Mouse (Mus musculus): ENCODE results near the gene Pqbp1.

Pqbp1 gene

DNA sequence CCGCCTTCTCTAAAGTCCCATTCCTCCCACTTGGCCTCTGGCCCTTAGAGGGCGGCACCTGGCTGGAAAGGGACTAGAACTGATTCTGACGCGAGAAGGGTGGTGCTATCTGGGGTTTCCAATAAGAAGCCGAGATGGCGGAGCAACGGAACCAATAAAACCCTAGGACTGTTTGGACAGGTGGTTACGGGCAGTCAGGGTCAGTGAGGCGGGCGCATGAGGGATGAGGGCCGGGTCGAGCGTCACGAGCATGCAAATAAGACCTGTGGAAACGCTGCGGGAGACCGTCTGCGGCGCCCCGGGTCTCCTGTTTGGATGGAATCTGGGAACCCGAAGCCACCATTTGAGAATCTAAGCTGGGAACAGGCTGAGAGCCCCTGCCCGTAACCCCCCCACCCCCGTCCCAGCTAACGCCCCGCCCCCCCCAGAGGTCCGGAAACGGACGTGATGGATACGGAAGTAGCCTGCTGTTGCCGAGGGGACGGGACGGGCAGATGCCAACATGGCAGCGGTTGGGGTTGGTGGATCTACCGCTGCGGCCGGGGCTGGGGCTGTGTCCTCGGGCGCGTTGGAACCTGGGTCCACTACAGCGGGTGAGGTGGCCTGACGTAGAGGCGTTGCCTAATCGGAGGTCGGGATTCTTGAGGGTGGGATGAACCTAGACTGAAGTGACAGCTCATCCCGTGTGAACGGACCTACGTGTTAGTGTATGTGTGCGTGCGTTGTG, 15.1 kb downstream of the Pqbp1 start, which contains the start of gene Slc35a2:
Gene Slc35a2, plus strand, starts transcription at position 188 of the 727 bp plus-strand sequence.
- in situ Hi-C loops (cut with MboI; ENCODE audit: unreplicated experiment in 2 of 2) = no loop called here

DNA sequence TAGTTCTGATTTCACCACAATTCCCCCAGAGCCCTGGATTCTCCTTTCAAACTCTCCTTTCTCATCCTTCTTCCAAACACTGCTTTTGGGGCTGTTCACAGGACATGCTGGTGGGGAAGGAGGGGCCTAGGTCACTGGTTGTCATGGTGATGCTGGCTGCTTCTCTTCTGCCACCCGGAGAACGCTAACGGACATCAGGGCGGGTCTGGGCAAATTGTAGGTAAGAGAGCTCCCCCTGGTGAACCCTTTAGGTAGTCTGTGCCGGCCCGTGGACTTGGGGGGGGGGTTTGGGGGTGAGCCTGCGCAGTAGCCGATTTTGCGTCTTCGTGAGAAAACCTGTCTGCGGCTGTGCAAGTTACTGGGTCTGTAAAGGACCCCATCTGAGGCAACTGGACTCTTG, 19.2 kb downstream of the Pqbp1 start:
- in situ Hi-C loops (cut with MboI; ENCODE audit: unreplicated experiment in 2 of 2) = no loop called here

DNA sequence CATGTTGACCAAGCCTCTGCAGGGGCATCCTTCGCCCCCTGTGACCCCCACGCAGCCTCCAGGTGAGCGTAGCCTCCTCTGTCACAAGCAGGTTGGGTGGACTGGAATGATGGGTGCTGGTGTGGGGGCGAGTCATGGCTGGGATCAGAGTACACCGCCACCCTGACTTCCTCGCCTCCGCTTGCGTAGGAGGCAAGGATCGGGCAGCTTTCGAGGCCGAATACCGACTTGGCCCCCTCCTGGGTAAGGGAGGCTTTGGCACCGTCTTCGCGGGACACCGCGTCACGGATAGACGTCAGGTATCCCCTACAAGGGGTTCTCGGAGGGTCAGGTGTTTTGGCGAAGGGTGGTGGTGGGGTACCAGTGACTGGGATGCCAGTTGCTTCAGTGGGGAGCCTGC, 20.6 kb downstream of the Pqbp1 start:
- in situ Hi-C loops (cut with MboI; ENCODE audit: unreplicated experiment in 2 of 2) = no loop called here

DNA sequence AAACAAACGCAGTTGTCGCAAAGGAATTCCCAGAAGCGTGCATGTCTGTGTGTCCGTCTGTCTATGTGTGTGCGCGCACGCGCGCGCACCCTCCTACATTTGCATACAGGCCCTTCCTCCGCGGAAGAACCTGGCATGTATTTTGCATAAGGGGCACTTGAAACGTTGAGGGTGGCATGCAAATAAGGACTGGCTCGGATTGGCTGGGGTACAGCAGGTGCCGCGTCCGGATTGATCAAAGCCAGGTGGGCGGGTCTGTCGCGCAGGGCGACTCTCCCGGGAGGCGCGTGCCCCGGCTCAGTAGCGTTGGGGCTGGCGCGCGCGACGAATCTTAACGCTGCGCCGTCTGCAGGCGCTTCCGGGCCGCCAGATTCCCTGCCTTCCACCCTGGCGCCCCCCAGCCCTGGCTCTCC, 21.1 kb downstream of the Pqbp1 start, which contains the start of gene Pim2:
Gene Pim2, plus strand, starts transcription at position 256 of the 413 bp plus-strand sequence.
- in situ Hi-C loops (cut with MboI; ENCODE audit: unreplicated experiment in 2 of 2) = no loop called here

DNA sequence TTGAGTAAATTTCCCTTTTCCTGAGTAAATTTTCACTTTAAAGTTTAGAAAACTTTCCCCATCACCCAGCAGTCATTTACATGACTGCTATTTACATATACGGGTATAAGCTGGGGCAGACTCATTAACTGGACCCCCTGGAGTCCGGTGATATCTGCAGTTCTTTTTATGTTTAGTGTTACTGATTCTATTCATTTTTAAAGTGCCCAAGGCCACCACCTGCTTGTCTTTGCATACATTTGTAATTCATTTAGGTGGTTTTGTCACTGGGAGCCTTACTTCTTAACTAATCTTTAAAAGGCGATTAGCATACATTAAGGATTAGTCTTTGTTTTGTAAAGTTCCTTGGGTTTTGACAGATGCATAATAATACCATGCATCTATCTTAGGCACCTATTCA, 29.2 kb downstream of the Pqbp1 start:
- in situ Hi-C loops (cut with MboI; ENCODE audit: unreplicated experiment in 2 of 2) = no loop called here

DNA sequence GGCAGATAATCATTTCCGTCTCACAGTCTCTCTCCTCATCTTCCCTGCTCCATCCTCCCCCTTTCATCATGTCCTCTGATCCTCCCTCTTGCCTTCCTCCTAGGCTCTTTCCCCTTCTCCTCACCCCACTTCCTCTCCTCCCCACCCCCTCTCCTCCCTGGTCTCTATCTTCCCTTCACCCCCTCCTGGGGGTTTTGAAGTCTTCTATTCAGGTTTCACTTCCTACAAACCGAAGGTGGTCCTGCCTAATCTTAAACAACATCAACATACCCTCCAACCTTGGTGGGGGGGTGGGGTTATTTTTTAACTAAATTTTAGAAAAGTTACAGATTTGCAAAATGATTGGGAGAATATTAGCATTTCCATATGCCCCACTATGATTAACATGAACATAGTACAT, 30.6 kb downstream of the Pqbp1 start:
- in situ Hi-C loops (cut with MboI; ENCODE audit: unreplicated experiment in 2 of 2) = no loop called here

DNA sequence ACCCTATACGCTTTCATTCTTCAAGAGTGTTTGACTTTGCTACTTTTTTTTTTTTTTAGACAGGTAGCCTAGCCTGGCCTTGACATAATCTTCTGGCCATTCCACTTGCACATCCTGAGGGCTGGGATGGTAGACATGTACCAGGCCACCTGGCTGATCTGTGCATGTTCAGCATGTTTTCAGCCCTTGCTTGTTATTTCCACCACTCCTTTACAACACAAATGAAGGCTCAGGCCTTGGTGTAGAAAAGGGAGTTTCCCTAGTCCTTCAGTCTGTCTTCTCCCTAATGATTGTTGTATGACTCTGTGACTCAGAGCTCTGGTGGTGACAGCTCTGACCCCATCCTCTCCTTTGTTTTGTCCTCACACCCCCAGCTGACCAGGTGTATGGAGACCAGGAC, 31.9 kb downstream of the Pqbp1 start:
- in situ Hi-C loops (cut with MboI; ENCODE audit: unreplicated experiment in 2 of 2) = no loop called here

DNA sequence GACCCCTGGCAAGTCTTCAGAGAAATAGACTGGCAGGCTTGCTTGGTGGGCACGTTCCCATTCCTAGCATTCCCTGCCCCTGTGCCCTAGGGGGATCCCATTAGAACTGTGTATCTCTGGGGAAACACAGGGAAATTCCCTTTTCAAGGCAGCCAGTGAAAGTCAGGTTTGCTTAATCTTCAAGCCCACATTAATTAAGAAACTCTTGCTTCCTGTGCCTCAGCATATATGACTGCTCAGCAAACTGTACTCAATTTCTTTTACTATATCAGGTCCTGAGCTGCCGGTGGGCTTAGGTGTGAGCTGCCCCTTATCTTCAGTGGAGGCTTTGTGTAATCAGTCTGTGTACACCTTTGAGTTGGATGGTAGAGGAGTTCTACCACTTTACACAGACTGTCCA, 33.3 kb downstream of the Pqbp1 start:
- in situ Hi-C loops (cut with MboI; ENCODE audit: unreplicated experiment in 2 of 2) = no loop called here

DNA sequence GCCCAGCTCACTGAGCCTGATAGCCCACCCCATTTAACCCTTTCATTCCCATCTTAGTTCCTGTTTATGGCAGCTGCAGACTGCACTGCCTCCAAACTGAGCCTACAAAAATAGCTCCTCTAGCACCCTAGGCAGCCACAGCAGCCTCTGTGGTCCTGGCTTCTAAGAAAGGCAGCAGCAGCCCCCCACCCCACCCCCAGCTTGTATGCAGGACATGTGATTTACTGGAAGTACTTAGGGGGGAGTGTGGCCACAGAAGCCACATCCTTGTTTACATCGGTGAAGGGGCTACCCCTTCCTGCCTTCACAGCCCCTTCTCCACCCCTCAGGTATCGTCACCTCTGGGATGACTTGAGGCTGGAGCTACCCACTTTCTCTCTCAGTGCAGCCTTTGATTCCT, 33.7 kb downstream of the Pqbp1 start:
- in situ Hi-C loops (cut with MboI; ENCODE audit: unreplicated experiment in 2 of 2) = no loop called here

DNA sequence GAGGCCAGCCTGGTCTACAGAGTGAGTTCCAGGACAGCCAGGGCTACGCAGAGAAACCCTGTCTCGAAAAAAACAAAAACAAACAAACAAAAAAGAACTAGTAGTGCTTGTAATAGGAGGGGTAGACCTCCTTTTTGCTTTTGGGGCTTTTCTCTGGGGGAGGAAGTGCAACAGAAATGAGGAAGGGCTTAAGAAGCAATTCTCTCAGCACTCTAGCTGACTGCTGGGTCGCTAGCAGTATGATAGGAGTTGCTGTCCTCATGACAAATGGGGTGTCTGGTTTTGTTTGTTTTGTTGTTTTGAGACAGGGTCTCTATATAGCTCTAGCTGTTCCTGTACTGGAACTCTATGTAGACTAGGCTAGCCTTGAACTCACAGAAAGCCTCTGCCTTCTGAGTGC, 34.5 kb downstream of the Pqbp1 start:
- in situ Hi-C loops (cut with MboI; ENCODE audit: unreplicated experiment in 2 of 2) = no loop called here

DNA sequence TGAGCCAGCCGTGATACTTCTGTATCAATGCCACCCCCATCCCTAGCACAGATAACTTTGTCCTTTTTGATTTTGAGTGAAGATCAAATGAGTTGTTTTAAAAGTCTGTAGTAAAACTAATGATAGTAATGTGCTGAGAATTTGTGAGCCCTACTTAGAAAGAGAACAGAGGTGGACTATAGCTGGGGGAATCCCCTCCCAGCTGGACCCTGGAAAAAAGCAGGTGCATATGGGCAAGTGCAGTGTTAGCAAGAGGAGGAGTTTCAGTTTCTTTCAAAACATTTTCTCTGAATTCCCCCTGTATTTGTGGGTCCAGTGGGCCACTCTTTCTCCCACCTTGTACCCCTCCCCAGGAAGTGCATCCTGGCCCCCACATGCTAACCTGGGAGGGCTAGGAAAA, 35.9 kb downstream of the Pqbp1 start:
- in situ Hi-C loops (cut with MboI; ENCODE audit: unreplicated experiment in 2 of 2) = no loop called here

DNA sequence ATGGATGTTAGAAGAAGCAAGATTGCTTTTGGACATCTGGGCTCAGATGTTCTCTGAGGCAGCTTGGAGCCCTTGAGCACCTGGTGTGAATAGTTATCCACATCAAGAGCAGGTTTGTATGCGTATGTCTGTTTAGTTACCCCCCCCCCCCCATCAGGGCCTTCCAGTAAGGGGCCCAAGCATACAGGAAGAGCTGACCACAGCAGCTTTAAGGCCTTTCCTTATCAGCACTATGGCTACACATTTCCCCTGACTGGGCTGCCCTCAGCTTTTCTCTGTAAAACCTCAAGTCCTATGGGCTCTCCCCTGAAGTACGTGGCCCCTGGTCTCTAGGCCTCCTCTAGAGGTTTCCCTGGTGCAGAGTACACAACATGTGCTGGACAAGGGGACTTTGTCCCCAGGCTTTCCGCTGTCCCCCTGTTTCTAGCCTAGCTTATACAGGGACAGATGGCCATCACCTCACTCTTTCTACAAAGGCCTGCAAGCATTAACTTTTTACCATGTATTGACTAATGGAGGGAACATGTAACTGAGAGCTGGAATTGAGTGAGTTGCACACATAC, 39.8 kb downstream of the Pqbp1 start:
- in situ Hi-C loops (cut with MboI; ENCODE audit: unreplicated experiment in 2 of 2) = loop anchor here in 1 of 2 experiments (10.0 kb wide), 1 partner anchor 156 kb away; the partner anchor contains the start of gene Glod5

DNA sequence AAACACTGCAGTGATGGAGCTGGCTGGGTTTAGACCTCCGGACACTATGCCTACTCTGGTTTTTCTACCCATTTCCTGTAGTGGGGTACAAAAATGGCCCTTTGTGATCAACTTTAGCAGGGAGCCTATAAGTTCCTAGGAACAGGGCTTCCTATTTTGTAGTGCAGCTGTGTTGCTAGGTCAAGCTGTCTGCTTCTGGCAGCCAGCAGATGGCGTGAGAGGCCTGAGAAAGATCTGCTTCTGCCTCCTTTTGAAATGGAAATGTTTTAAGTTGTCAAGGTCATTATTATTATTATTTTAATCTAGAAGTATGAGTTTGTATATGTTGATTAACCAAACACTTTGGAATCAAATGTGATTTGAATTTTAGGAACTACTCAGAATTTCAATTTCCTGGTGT, 44.5 kb downstream of the Pqbp1 start:
- in situ Hi-C loops (cut with MboI; ENCODE audit: unreplicated experiment in 2 of 2) = loop anchor here in 1 of 2 experiments (10.0 kb wide), 1 partner anchor 160 kb away; the partner anchor contains the start of gene Glod5

DNA sequence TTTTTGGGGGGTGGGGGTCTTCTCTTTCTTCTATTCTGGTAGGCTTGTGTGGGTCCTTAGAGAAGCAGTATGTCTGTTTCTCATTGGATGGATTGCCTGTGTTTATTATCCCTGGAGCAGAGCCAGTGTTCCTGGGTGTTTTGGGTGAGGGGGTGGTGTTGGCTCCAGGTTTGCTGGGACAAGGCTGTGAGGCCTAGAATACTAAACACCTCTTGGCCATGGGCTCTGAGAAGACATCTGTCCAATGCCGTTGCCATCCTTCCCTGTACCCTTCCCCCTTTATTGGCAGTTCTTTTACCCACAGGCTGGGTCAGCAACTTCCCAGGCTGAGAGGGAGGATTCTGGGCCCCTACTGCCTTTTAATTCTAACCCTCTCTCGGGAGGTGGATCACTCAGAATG, 51.2 kb downstream of the Pqbp1 start:
- in situ Hi-C loops (cut with MboI; ENCODE audit: unreplicated experiment in 2 of 2) = no loop called here
